Mouse (Mus musculus) embryo, embryonic 9.5 days (tissue): Measurements from ENCODE around the gene Plek.
A peak's percentile ranks its signal among the peaks of the same experiment; 100 is the strongest.
"Not testable (repeated sequence)": the region's sequence is repeated elsewhere in the genome, so short reads cannot be mapped to it uniquely, and the experiment has no call there.

ENCODE experiments used
- DNase-seq: peaks from one replicate; pipeline ENCODE4 v3.0.0-alpha.2; 2017; ENCODE audit errors: extremely low spot score

The Plek gene

GRCm38 (mm10) chr11:17051545-17052475, at the start of gene Plek, which contains the start of gene Cnrip1:
TSS of gene Plek (minus strand) at chr11:17052381.
TSS of gene Cnrip1 (plus strand) at chr11:17051586.
- DNase-seq: peak; percentile 67

GRCm38 (mm10) chr11:17086106-17086505, 33.9 kb upstream of the Plek start:
- no peak for DNase-seq

GRCm38 (mm10) chr11:17083866-17084265, 31.7 kb upstream of the Plek start:
- DNase-seq: no peak

GRCm38 (mm10) chr11:17083455-17083854, 31.3 kb upstream of the Plek start:
- DNase-seq: no peak

- no peak for DNase-seq
These were observed 30.8 kb upstream of the Plek start for GRCm38 (mm10) chr11:17082953-17083352.

- no peak for DNase-seq
These were observed 29.9 kb upstream of the Plek start for GRCm38 (mm10) chr11:17082086-17082485.

- no peak for DNase-seq
These were observed 23.5 kb upstream of the Plek start for GRCm38 (mm10) chr11:17075656-17076055.

GRCm38 (mm10) chr11:17069360-17069759, 17.2 kb upstream of the Plek start:
- not testable (repeated sequence) for DNase-seq

GRCm38 (mm10) chr11:17052476-17053049, 382 bp upstream of the Plek start:
- DNase-seq: peak; percentile 2

- DNase-seq: no peak
These were observed 6.4 kb downstream of the Plek start for GRCm38 (mm10) chr11:17045806-17046205.

GRCm38 (mm10) chr11:17023984-17024383, 28.2 kb downstream of the Plek start:
- no peak for DNase-seq

GRCm38 (mm10) chr11:17023206-17023605, 29.0 kb downstream of the Plek start:
- no peak for DNase-seq

GRCm38 (mm10) chr11:17019328-17019727, 32.9 kb downstream of the Plek start:
- DNase-seq: no peak

GRCm38 (mm10) chr11:17012948-17013347, 39.2 kb downstream of the Plek start:
- DNase-seq: no peak

- no peak for DNase-seq
These were observed 43.7 kb downstream of the Plek start for GRCm38 (mm10) chr11:17008498-17008941.

GRCm38 (mm10) chr11:17007517-17008173, 44.5 kb downstream of the Plek start:
- DNase-seq: no peak

GRCm38 (mm10) chr11:17006526-17006925, 45.7 kb downstream of the Plek start:
- DNase-seq: not testable (repeated sequence)

- no peak for DNase-seq
These were observed 47.0 kb downstream of the Plek start for GRCm38 (mm10) chr11:17004899-17005846.

GRCm38 (mm10) chr11:17003757-17004156, 48.4 kb downstream of the Plek start:
- DNase-seq: no peak

GRCm38 (mm10) chr11:17002739-17003373, 49.3 kb downstream of the Plek start:
- DNase-seq: no peak
